Mouse (Mus musculus): ENCODE results near the gene Mrgprh.
A peak's percentile ranks its signal among the peaks of the same experiment; 100 is the strongest.

The Mrgprh gene

DNA sequence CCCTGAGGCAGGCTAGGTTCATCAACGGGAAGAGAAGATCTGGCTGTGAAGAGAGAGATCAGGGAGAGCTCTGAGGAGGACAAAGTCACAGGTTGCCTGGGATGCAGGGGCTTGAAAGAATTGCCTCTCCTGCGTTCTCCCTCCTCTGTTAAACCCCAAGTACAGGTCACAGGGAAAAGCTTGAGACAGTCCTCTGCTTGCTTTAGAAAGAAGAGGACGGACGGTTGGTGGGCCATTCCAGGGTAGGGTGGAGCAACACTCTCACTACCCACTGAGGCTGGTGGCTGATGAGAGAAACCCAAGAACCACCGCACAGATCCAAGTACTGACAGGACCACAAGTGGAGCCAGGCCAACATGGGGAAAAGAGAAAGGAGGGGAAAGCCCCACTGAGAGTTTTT is at the start of gene Mrgprh:
Gene Mrgprh (plus strand): TSS at position 301 of the 400 bp plus-strand sequence.
- no peak for DNase-seq (ENCODE audit: low spot score in 2 of 2)

GRCm38 (mm10) chr17:12830351-12830750 is 45.5 kb upstream of the Mrgprh start:
- DNase-seq (ENCODE audit: low spot score in 2 of 2): no peak

- DNase-seq (ENCODE audit: low spot score in 2 of 2): no peak
Measured at GRCm38 (mm10) chr17:12832231-12832630, 43.6 kb upstream of the Mrgprh start.

- DNase-seq (ENCODE audit: low spot score in 2 of 2): no peak
Measured at GRCm38 (mm10) chr17:12832657-12833056, 43.2 kb upstream of the Mrgprh start.

- DNase-seq (ENCODE audit: low spot score in 2 of 2): no peak
Measured at GRCm38 (mm10) chr17:12834317-12834716, 41.5 kb upstream of the Mrgprh start.

GRCm38 (mm10) chr17:12834826-12835225 is 41.0 kb upstream of the Mrgprh start:
- no peak for DNase-seq (ENCODE audit: low spot score in 2 of 2)

GRCm38 (mm10) chr17:12835738-12836137 is 40.1 kb upstream of the Mrgprh start:
- no peak for DNase-seq (ENCODE audit: low spot score in 2 of 2)

- DNase-seq (ENCODE audit: low spot score in 2 of 2): no peak
Measured at GRCm38 (mm10) chr17:12839475-12840267, 36.2 kb upstream of the Mrgprh start.

DNA sequence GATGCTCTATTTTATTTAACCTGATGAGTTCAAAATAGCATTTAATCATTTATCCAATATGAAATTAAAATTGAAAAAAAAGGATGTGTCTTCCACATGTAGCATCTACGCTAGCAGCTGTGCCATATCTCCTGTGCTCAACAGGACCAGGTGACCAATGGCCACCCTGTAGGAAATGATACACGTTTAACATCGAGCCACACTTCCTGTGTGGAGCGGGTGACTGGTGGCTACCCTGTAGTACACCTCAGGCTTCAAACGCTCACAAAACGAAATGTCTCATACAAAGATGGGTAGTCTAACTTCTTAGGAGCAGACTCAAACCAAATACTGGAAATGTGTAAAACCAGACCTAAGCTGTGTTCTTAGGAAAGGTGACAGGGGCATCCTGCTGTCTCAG is 32.0 kb upstream of the Mrgprh start:
- no peak for DNase-seq (ENCODE audit: low spot score in 2 of 2)

DNA sequence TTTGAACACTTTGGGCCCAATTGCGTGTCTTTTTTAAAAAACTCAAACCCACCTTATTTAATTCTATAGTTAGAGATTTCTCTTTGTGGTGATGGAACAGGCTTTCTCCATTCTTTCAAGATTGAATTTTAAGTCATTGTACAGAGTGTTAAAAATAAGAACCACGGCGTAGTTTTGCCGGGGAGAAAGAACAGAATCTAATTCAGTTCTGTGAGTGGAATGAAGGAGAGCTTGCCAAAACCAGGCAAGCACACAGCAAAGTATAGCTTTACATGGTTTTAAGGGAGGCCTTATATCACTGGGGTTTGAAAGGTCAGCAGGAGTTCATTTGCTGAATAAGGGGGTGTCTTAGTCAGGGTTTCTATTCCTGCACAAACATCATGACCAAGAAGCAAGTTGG is 31.3 kb upstream of the Mrgprh start:
- DNase-seq (ENCODE audit: low spot score in 2 of 2): no peak

- no peak for DNase-seq (ENCODE audit: low spot score in 2 of 2)
Measured at GRCm38 (mm10) chr17:12845862-12846261, 30.0 kb upstream of the Mrgprh start.

DNA sequence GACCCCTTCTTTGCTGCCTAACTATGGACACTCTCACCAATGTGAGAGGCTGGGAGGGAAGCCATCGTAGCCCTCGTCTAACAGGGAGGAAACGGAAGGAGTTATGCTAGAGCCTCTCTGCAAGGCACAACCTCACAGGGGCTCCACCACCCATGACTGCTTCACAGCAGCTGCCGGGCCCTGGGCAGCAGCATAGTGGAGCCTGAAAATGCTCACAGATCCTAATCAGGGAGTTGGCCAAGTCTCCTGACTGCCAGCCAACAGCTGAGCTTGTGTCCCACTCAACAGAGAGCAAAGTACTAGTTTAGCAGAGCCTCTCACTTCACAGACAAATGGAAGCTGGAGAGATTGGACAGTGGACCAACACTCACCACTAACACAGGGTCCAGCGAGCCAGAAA is 29.4 kb upstream of the Mrgprh start:
- DNase-seq (ENCODE audit: low spot score in 2 of 2): no peak

GRCm38 (mm10) chr17:12847736-12848135 is 28.1 kb upstream of the Mrgprh start:
- DNase-seq (ENCODE audit: low spot score in 2 of 2): no peak

DNA sequence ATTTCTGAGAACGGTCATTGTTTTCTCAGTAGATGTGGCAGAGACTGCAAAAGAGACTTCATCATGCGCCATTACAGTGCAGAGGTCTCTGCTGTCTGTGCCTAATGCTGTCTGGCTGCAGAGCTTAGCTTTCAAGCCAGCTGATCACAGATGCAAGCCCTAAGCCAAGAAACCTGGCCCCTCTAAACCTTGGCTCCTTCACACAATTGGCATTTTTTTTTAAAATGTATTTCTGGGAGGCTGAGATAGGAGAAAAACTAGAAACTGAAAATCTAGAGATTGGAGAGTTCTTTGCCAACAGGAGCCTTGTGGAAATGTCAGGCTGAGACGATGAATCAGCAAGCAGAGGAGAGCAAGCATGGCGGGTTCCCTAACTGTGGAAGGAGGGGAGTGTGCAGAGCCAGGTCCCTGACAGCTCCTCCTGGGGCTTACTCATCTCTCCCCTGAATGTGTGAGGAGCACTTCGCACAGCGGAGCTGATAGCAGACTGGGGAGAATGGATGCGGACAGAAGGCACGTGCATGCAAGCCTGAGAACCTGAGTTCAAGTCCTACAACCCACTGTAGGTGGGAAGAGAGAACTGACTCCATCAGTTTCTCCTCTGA is 26.0 kb upstream of the Mrgprh start:
- no peak for DNase-seq (ENCODE audit: low spot score in 2 of 2)

DNA sequence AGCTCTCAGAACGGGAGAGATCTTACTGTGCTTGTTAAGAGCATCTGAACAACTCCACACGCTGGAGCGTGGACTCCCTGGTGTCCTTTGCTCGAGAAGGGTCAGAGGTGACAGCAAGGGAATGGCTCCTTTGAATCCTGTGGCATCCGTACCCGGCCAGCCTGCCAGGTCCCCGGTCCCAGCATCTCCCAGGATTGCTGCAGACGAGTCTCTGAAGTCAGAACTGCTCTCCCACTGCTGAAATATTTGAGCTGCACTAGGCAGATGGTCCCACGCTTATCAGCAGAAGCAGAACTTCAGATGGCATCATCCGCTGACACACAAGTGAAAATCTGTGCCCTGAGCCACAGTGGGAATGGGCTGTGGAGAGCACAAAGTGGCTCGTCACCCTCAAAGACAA is 24.1 kb upstream of the Mrgprh start:
- DNase-seq (ENCODE audit: low spot score in 2 of 2): no peak

GRCm38 (mm10) chr17:12853821-12854220 is 22.0 kb upstream of the Mrgprh start:
- DNase-seq (ENCODE audit: low spot score in 2 of 2): no peak

- no peak for DNase-seq (ENCODE audit: low spot score in 2 of 2)
Measured at GRCm38 (mm10) chr17:12854386-12854785, 21.4 kb upstream of the Mrgprh start.

DNA sequence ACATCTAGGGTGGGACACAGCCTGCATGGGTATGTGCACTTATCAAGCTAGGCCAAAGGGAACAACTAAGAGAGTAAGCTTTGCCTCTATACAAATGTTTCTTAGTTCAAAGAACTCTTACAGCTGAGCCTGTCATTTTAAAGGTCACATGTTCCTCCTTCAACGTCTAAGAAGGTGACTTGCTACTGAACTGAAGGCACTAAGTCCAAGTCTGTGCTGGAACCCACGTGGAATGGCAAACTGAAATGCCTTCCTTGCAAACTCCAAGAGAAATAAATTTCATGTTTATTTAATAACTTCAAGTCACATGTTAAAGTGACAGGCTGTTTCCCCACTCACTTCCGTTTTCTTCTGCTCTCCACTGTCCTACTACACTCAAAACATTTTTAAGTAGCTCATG is 18.4 kb upstream of the Mrgprh start:
- DNase-seq (ENCODE audit: low spot score in 2 of 2): no peak

GRCm38 (mm10) chr17:12858072-12858471 is 17.8 kb upstream of the Mrgprh start:
- peak in 1 of 2 experiments; percentile 53 for DNase-seq (ENCODE audit: low spot score in 2 of 2)

GRCm38 (mm10) chr17:12859006-12859520 is 16.8 kb upstream of the Mrgprh start:
- no peak for DNase-seq (ENCODE audit: low spot score in 2 of 2)

GRCm38 (mm10) chr17:12864111-12864510 is 11.7 kb upstream of the Mrgprh start:
- no peak for DNase-seq (ENCODE audit: low spot score in 2 of 2)

GRCm38 (mm10) chr17:12865407-12865806 is 10.4 kb upstream of the Mrgprh start:
- no peak for DNase-seq (ENCODE audit: low spot score in 2 of 2)

DNA sequence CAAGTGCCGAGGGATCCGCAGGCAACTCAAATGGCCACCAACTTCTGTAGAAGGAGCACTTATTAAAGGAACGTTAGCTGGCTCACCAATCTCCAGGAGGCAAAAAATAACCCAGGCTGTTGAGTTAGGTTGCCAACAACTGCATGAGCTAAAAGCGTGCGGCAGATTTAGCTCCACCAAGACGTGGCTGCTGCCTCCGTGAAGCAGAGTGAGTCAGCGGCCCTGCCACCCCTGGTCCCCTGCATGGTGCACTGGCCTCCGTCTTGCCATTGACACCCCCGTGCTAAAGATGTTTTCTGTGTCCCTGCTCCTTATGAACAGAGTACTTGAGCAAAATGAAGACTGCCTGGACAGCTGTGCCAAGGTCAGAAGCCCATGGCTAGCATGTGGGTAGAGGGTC is 9.0 kb upstream of the Mrgprh start:
- no peak for DNase-seq (ENCODE audit: low spot score in 2 of 2)
